16 mouse cellular contexts compared by ENCODE assay signal in genomic region chr4:152006137-152006536, GRCm38 (mm10). TPM values are rescaled to one million over a fixed set of nuclear protein-coding genes. Genes with fewer than 3 reads are reported as not detected.
DNase-seq lines count a peak whose midpoint lies in the region; ATAC-seq and TF ChIP-seq lines count a peak whose summit lies in the region.
"Had no signal": no experiment of that assay in that cellular context is flagged by ENCODE, and none has a peak within 500 bp of the region (broad histone marks: within the 10 kb centered on the region; RNA-seq: fewer than 3 reads in every experiment).

No protein-coding gene starts in this region.

- H3K4me1 ChIP-seq in kidney, postnatal 0 days (replicated peaks; ENCODE audit: insufficient read depth, low read length) = peaks cover 29% of the 10 kb centered on the region
- peaks cover 11% of the 10 kb centered on the region; the same call in 1 of the 2 replicates for H3K4me1 ChIP-seq in midbrain, postnatal 0 days (ENCODE audit: insufficient read depth, low read length)
- H3K4me1 ChIP-seq in midbrain, embryonic 13.5 days (replicated peaks) = peaks cover 39% of the 10 kb centered on the region

- no peak overlapping the region for H3K4me3 ChIP-seq in kidney, postnatal 0 days (replicated peaks; ENCODE audit: low read depth, low read length)
- no peak overlapping the region for H3K4me3 ChIP-seq in midbrain, postnatal 0 days (ENCODE audit: low read depth, low read length)
- H3K4me3 ChIP-seq in midbrain, embryonic 13.5 days (replicated peaks) = no peak overlapping the region
- H3K4me3 ChIP-seq: heart, embryonic 12.5 days; hindbrain, embryonic 13.5 days; kidney, embryonic 15.5 days; stomach, embryonic 15.5 days had no signal

- H3K4me2 ChIP-seq in kidney, postnatal 0 days (ENCODE audit: low read length) = no peak overlapping the region
- no peak overlapping the region for H3K4me2 ChIP-seq in midbrain, postnatal 0 days (ENCODE audit: low read depth, low read length, poor library complexity, severe bottlenecking)
- H3K4me2 ChIP-seq in midbrain, embryonic 13.5 days (replicated peaks) = no peak overlapping the region
- H3K4me2 ChIP-seq: hindbrain, embryonic 13.5 days; kidney, embryonic 15.5 days; stomach, embryonic 15.5 days had no signal

- H3K36me3 ChIP-seq in kidney, postnatal 0 days (ENCODE audit: insufficient read depth, low read length) = no peaks in the 10 kb centered on the region
- H3K36me3 ChIP-seq in midbrain, postnatal 0 days (ENCODE audit: insufficient read depth, low read length) = no peaks in the 10 kb centered on the region
- no peaks in the 10 kb centered on the region for H3K36me3 ChIP-seq in midbrain, embryonic 13.5 days
- H3K36me3 ChIP-seq: heart, embryonic 12.5 days; hindbrain, embryonic 13.5 days; kidney, embryonic 15.5 days; stomach, embryonic 15.5 days had no signal

- peak; percentile 54 for TF ChIP-seq CTCF in kidney, postnatal 0 days (IDR thresholded peaks at IDR 0.05; ENCODE audit: low read depth)
- TF ChIP-seq CTCF in midbrain, postnatal 0 days (IDR thresholded peaks at IDR 0.05) = peak; percentile 34; the same call in 1 of the 2 replicates

- DNase-seq in CD4-positive, CD25-positive, alpha-beta regulatory T cell, adult 2 months (ENCODE audit: low read depth, low spot score) = peak; percentile 65
- no peak for DNase-seq in kidney, postnatal 0 days (ENCODE audit: low spot score)
- no peak for DNase-seq in kidney, adult 18-20 months
- DNase-seq in midbrain, postnatal 0 days (ENCODE audit: low spot score) = no peak
- no peak for DNase-seq in yolk sac, embryonic 10.5 days (ENCODE audit: low spot score)
- DNase-seq in ovary, postnatal 10 days (ENCODE audit: low spot score) = no peak
- DNase-seq: adrenal gland, postnatal 10 days; lung, postnatal 10 days; thymus, postnatal 4 days had no signal

- H3K9me3 ChIP-seq in kidney, postnatal 0 days (replicated peaks; ENCODE audit: low read length) = no peaks in the 10 kb centered on the region
- no peaks in the 10 kb centered on the region for H3K9me3 ChIP-seq in midbrain, postnatal 0 days (ENCODE audit: low read length)
- no peaks in the 10 kb centered on the region for H3K9me3 ChIP-seq in midbrain, embryonic 13.5 days
- H3K9me3 ChIP-seq: heart, embryonic 12.5 days; hindbrain, embryonic 13.5 days; kidney, embryonic 15.5 days; stomach, embryonic 15.5 days had no signal

- no peak for ATAC-seq in CD4-positive, CD25-positive, alpha-beta regulatory T cell, adult 4 months
- no peak for ATAC-seq in kidney, postnatal 0 days (replicated peaks; ENCODE audit: low FRiP score, low read depth)
- ATAC-seq in midbrain, postnatal 0 days (ENCODE audit: low FRiP score) = no peak
- ATAC-seq in midbrain, embryonic 13.5 days = no peak
- ATAC-seq: forebrain, embryonic 14.5 days had no signal

- no peaks in the 10 kb centered on the region for H3K27me3 ChIP-seq in kidney, postnatal 0 days (ENCODE audit: insufficient read depth, low read length)
- peaks cover 21% of the 10 kb centered on the region for H3K27me3 ChIP-seq in midbrain, postnatal 0 days (ENCODE audit: insufficient read depth, low read length)
- H3K27me3 ChIP-seq in midbrain, embryonic 13.5 days = peaks cover 46% of the 10 kb centered on the region
- H3K27me3 ChIP-seq: heart, embryonic 12.5 days; kidney, embryonic 15.5 days; stomach, embryonic 15.5 days had no signal

- H3K9ac ChIP-seq in kidney, postnatal 0 days (ENCODE audit: low read depth, low read length) = no peak overlapping the region
- no peak overlapping the region for H3K9ac ChIP-seq in midbrain, postnatal 0 days (replicated peaks; ENCODE audit: low read length, poor library complexity, severe bottlenecking)
- H3K9ac ChIP-seq in midbrain, embryonic 13.5 days (replicated peaks) = no peak overlapping the region
- H3K9ac ChIP-seq: heart, embryonic 12.5 days; hindbrain, embryonic 13.5 days; kidney, embryonic 15.5 days; stomach, embryonic 15.5 days had no signal

- no peak overlapping the region for H3K27ac ChIP-seq in kidney, postnatal 0 days
- H3K27ac ChIP-seq in midbrain, postnatal 0 days (ENCODE audit: low read depth, low read length) = no peak overlapping the region
- no peak overlapping the region for H3K27ac ChIP-seq in midbrain, embryonic 13.5 days
- H3K27ac ChIP-seq: hindbrain, embryonic 13.5 days; kidney, embryonic 15.5 days; stomach, embryonic 15.5 days had no signal

- WGBS in kidney, postnatal 0 days = 78% methylated on average over 6 of the region's 6 CpGs
- 80% methylated on average over 6 of the region's 6 CpGs for whole genome bisulfite sequencing in midbrain, postnatal 0 days
- 83% methylated on average over 6 of the region's 6 CpGs for WGBS in midbrain, embryonic 13.5 days

RNA-seq across cellular contexts. Expression of gene Klhl21, which starts 2.5 kb away (rescaled TPM):
- polyA plus RNA-seq in CD4-positive, CD25-positive, alpha-beta regulatory T cell, adult 4 months (2017; shearing (Covaris generic)) = 1 to 10 TPM; 4.0 to 4.4 TPM
- polyA plus RNA-seq in kidney, postnatal 0 days (2015; fragmentation: Nextera tagmentation; extraction: Ambion mirVana) = 10.7 and 11.2 TPM in 2 replicates
- total RNA-seq in midbrain, postnatal 0 days (2014; rRNA removed) = 9.0 and 13.2 TPM in 2 replicates
- polyA plus RNA-seq in midbrain, postnatal 0 days (2015; fragmentation: Nextera tagmentation; extraction: Ambion mirVana) = 3.5 and 4.1 TPM in 2 replicates
- polyA plus RNA-seq in midbrain, embryonic 13.5 days (2015; fragmentation: Nextera tagmentation; extraction: Ambion mirVana) = 2.0 and 3.0 TPM in 2 replicates

RNA-seq across cellular contexts. Expression of gene Phf13, which starts 10.1 kb away (rescaled TPM):
- polyA plus RNA-seq in CD4-positive, CD25-positive, alpha-beta regulatory T cell, adult 4 months (2017; shearing (Covaris generic)) = 1 to 10 TPM; 1.8 to 5.0 TPM
- 23.6 and 23.7 TPM in 2 replicates for polyA plus RNA-seq in kidney, postnatal 0 days (2015; fragmentation: Nextera tagmentation; extraction: Ambion mirVana)
- 17.2 and 18.3 TPM in 2 replicates for total RNA-seq in midbrain, postnatal 0 days (2014; rRNA removed)
- 16.6 and 17.1 TPM in 2 replicates for polyA plus RNA-seq in midbrain, postnatal 0 days (2015; fragmentation: Nextera tagmentation; extraction: Ambion mirVana)
- polyA plus RNA-seq in midbrain, embryonic 13.5 days (2015; fragmentation: Nextera tagmentation; extraction: Ambion mirVana) = 17.5 and 17.7 TPM in 2 replicates

RNA-seq across cellular contexts. Expression of gene Thap3, which starts 17.3 kb away (rescaled TPM):
- 100 to 1,000 TPM; 126 to 167 TPM for polyA plus RNA-seq in CD4-positive, CD25-positive, alpha-beta regulatory T cell, adult 4 months (2017; shearing (Covaris generic))
- polyA plus RNA-seq in kidney, postnatal 0 days (2015; fragmentation: Nextera tagmentation; extraction: Ambion mirVana) = 34.5 and 35.1 TPM in 2 replicates
- total RNA-seq in midbrain, postnatal 0 days (2014; rRNA removed) = 13.8 and 21.1 TPM in 2 replicates
- polyA plus RNA-seq in midbrain, postnatal 0 days (2015; fragmentation: Nextera tagmentation; extraction: Ambion mirVana) = 42.7 and 45.7 TPM in 2 replicates
- 34.7 and 38.0 TPM in 2 replicates for polyA plus RNA-seq in midbrain, embryonic 13.5 days (2015; fragmentation: Nextera tagmentation; extraction: Ambion mirVana)

RNA-seq across cellular contexts. Expression of gene Zbtb48, which starts 21.3 kb away (rescaled TPM):
- 10 to 100 TPM; 19.9 to 26.7 TPM for polyA plus RNA-seq in CD4-positive, CD25-positive, alpha-beta regulatory T cell, adult 4 months (2017; shearing (Covaris generic))
- polyA plus RNA-seq in kidney, postnatal 0 days (2015; fragmentation: Nextera tagmentation; extraction: Ambion mirVana) = 14.4 and 16.3 TPM in 2 replicates
- total RNA-seq in midbrain, postnatal 0 days (2014; rRNA removed) = 7.8 and 8.9 TPM in 2 replicates
- 17.0 and 20.6 TPM in 2 replicates for polyA plus RNA-seq in midbrain, postnatal 0 days (2015; fragmentation: Nextera tagmentation; extraction: Ambion mirVana)
- polyA plus RNA-seq in midbrain, embryonic 13.5 days (2015; fragmentation: Nextera tagmentation; extraction: Ambion mirVana) = 17.9 and 26.3 TPM in 2 replicates

RNA-seq across cellular contexts. Expression of gene Tas1r1, which starts 32.2 kb away (rescaled TPM):
- not detected for polyA plus RNA-seq in CD4-positive, CD25-positive, alpha-beta regulatory T cell, adult 4 months (2017; shearing (Covaris generic))
- polyA plus RNA-seq in kidney, postnatal 0 days (2015; fragmentation: Nextera tagmentation; extraction: Ambion mirVana) = 0.39 and 0.45 TPM in 2 replicates
- total RNA-seq in midbrain, postnatal 0 days (2014; rRNA removed) = 0.11 and 1.5 TPM in 2 replicates
- 1.6 TPM in 2 replicates for polyA plus RNA-seq in midbrain, postnatal 0 days (2015; fragmentation: Nextera tagmentation; extraction: Ambion mirVana)
- 0.86 and 1.4 TPM in 2 replicates for polyA plus RNA-seq in midbrain, embryonic 13.5 days (2015; fragmentation: Nextera tagmentation; extraction: Ambion mirVana)
- total RNA-seq: adrenal gland, postnatal 10 days had no signal
